Mouse (Mus musculus) liver, adult 2 months (tissue): Measurements from ENCODE around the gene Clasrp.

ENCODE experiments used
- CTCF ChIP-seq: fragments of 200-500 bp; IDR thresholded peaks from 2 replicates; pipeline ENCODE4 v1.5.1; 2011; ENCODE audit warnings: low read depth, low read length, control low read depth
- POLR2A ChIP-seq: fragments of 200-500 bp; IDR thresholded peaks from 2 replicates; pipeline ENCODE4 v1.6.1; 2011; ENCODE audit warnings: low read length, control low read depth; ENCODE audit not compliant: insufficient read depth; ENCODE audit errors: extremely low read depth

- no peak for TF ChIP-seq POLR2A
- TF ChIP-seq CTCF = no peak
These were observed 62.1 kb downstream of the Clasrp start for GRCm38 (mm10) chr7:19542155-19542691.
